Mouse (Mus musculus) T-helper 17 cell (primary cell): ENCODE results near the gene Kalrn.

Experiments used
- in situ Hi-C, 2 experiments: fragments of 300-600 bp; cut with MboI, MseI; formaldehyde crosslinking; loops; 1 replicate in 1 of 2; 2 replicates in 1 of 2; pipeline ENCODE4 v1.15.1; 2025; ENCODE audit warnings: high pct_unique_total_duplicates in 2 of 2

Gene Kalrn

DNA sequence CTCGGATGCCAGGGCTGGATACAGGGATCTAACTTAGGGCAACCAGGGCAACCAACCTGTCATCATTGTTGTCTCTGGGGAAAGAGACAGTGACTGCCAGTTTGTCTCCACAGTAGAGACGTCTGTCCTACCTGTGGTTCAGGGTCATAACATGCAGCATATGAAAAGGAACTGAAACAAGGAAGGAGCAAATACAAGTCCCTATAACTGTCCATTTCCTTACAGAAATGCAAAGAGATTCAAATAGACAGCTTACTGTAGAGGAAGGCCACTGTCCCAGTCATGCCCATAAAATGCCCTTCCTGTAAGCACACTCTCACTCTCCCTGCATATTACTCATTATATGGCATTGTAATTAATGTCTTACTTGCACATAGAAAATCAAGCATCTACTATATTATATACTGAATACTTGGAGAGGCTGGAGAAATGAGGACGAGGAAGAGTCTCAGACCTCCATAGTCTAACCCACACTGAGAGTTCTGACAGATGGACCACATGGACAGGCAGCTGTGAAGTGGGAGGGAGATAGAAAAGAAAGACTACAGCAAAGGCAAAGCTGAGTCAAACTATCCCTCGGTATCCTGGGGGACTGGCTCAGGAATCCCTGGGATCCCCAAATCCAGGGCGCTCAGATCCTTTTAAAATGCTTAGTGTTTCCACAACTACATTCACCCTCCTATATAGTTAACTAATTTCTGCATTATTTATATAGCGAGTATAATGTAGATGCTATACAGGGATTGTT, 530.1 kb downstream of the Kalrn start:
- in situ Hi-C loops: loop anchor here in 1 of 2 experiments (5.0 kb wide), 1 partner anchor 84 kb away; no protein-coding TSS in a partner anchor

DNA sequence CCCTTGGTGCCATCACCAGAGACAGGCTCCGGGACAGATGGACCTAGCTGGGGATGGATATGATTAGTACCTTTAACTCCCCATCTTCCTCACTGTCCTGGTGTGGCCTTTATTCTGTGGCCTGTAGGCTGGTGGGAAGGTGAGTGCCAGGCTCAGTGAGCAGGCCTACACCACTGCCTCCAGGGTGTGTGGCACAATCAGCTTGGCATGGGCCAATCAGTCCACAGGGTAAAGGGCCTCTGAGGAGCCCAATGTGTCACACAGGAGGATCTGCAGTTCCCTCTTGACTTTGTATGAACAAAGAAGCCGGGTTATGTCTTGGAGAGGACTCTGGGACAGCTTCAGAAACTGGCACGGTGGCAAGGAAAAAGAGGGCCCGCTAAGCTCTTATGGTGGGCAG, 530.7 kb downstream of the Kalrn start:
- in situ Hi-C loops: loop anchor here in 1 of 2 experiments (5.0 kb wide), 1 partner anchor 85 kb away; no protein-coding TSS in a partner anchor

DNA sequence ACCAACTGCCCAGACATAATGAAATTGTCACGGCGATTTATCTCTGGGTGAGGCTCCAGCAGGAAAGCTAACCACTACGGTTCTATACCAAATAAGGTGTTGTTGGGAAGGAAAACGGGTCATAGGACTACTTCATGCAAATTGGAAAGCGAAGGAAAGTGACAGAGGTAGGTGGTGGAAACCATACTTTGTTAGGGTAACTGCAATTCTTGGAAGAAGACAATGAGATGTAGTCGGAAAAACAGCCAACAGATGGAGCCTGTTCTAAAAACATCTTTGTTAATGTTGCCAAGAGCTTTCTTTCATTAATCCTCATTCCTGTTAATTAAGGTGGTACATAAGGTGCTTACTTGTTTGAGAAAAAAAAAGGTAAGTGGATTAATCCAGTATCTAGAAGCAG, 533.1 kb downstream of the Kalrn start:
- in situ Hi-C loops: loop anchor here in 1 of 2 experiments (5.0 kb wide), 1 partner anchor 87 kb away; no protein-coding TSS in a partner anchor

DNA sequence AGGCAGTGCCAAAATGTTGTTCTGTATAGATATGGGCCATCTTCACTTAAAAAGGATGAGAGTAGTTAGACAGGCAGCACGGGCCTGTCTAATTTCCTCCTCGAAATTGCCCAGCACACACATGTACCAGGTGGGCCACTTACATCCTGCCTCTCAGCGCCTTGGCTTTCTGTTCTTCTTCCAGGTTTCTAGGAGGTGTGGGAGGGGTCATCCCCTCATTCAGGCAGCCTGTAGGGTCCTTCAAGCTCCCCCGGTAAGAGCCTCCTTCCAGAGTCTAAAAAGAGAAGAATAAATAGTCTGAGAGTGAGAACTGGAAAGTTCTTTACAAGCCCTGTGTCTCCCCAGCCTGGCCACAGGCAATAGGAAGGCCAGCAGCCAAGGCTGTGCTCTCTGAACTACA, 533.6 kb downstream of the Kalrn start:
- in situ Hi-C loops: loop anchor here in 1 of 2 experiments (5.0 kb wide), 1 partner anchor 88 kb away; no protein-coding TSS in a partner anchor

DNA sequence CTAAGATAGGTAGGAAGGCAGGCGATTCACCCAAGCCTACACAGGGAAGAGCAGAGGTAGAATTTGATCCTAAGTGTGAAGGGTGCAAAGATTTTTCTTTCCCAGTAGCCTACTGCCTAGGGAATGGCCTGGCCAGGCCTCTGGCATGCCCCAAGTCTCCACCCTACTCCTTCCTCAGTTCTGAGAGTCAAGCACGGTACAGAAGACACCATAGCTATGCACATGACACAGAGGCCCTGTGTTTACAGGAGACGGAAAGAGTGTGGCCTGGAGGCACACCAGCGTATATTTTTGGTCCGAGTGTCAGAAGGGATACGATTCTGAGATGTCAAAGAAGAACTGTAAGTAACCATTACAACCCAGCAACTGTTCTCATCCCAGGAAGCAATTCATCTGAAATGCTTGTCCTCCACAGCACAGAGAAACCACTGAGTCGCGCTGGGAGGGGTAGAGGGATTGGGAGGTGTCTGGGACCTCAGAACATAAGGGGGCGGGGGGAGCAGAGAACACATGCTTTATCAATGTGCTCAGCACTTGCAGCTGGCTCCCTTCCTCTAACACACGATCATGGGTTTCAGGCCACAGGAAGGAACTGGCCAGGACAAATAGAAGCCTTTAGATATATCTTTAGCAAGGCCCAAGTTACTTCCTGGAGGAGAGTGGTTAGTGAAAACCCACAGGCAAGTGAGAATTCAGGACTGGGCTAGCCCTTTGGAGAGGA, 536.8 kb downstream of the Kalrn start:
- in situ Hi-C loops: no loop called here

DNA sequence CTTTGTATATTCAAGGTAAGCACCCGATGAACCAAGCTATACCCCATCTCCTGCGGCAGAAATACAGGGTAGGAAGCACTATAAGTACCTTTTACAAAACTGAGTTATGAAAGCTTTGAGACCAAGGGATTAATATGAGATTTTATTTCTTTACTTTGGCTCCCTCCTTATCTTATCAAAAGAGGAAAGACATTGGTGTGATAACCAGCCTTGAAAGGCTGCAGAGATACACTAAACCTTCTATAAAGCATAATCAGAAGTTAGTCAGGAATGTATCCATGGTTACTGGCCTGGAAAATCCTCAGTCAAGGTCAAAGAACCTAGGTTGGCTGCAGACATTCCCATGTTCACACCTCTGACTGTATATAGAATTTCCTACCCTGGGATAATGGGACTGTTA, 537.6 kb downstream of the Kalrn start:
- in situ Hi-C loops: no loop called here

DNA sequence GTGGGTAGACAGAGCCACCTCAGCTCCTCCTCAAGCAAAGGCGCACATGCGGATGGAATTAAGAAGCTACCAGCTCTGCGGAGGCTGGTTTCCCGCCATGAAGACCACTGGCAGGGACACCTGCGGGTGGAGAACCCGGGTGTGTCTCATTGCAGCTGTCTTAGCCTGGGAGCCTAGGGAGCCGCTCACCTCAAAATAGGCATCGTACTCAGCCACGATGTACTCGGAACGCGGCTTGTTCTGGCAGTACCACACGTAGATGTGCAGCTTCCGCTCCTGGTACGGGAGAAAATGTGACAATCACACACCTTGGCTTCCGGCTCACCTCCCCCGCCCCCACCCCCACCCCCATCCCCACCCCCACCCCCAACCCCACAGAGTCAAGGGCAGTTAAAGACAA, 539.1 kb downstream of the Kalrn start:
- in situ Hi-C loops: no loop called here

DNA sequence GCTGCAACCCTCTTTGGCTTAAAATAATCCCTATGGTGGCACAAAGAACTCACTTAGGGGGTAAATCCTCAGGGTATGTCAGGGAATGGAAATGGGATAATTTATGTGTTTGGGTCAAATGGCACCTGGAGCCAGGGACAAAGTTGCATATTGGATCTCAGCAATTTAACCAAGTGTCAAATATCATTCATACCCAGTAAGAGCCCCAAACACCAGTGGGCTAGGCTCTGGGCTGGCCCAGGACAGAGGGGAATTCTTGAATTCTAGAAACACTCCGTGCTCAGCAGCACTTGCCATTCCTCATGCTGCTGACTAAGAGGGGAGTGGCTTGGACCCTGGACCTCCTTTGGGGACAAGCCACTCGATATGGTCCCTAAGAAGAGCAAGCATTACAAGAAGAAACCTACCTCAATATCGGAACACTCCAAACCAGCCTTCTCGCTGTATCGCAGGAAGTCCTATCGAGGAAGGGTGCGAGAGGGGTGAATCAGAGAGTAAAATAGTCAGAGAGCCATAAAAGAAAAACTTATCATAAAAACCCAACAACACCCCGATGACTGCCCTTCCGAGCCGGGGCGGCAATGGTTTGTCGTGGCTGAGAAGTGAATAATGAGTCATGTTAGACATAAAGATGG, 541.2 kb downstream of the Kalrn start:
- in situ Hi-C loops: no loop called here

DNA sequence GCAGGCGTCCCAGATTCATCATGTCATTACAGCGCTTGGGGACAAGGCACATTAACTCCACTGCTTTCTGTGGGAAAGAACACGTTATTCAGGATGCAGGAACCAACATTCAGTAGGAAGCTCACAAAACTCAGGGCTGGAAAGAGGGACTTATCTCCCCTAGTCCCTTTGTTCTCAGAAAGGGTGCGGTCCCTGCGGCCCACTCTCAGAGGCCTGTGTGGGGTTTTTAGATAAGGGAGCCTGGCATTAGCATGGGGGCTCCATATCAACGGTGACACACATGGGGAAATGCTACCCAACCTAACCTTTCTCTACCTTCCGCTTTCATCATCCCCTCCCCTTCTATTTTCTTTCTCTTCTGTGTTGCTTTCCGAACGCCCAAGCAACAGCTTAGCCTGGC, 541.8 kb downstream of the Kalrn start:
- in situ Hi-C loops: no loop called here

DNA sequence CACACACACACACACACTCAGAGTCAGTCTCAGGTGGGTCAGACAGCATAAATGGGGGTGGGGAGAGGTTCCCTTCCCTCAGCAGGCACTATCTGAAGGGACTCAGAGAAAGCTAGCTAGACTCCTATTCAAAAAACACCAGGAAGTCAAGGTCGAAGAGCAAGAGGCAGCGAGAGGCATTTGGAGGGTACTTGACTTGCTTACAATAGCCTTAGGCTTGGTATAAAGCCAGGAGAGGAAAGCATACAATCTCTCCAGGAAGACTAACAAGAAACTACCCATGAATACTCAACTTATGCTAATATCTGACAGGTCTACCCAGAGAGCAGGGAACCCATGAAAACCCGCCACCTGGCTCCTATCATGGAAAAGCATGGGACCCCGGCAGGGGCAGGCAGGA, 543.0 kb downstream of the Kalrn start:
- in situ Hi-C loops: no loop called here

DNA sequence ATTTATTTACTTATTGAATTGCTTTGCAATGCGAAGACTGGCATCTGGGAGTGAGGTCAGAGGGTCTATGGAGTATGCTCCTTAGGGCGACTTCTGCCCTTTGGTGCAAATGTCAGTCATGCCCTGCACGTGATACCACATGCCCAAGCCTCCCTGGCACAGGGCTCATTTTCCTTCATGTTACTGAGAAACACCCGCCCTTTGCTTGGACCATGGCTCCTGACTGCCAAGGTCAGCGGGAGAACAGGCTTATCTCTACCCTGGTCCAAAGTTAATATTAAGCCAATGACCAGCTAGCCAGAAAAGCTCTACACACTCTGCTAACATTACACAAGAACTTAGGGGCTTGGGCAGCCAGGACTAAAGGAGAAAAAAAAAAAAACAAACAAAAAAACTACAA, 543.5 kb downstream of the Kalrn start:
- in situ Hi-C loops: no loop called here

DNA sequence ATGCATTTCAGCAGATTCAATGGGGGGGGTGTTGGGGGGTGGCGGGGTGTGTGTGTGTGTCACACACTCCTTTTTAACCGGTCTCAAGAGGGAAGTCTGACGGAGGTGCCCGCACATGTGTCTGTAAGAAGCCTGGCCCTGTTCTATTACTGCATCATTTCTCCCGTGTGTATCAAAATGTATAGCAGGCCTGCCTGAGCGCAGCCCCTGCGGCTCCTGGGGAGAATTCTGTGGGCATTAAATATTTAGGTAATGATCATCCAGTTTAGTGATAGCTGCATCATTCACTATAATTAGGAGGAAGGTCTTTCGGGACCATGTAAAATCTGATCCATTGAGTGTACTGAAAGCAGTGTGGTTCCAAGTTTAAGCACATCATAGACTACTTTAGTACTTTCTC, 556.1 kb downstream of the Kalrn start:
- in situ Hi-C loops: no loop called here

DNA sequence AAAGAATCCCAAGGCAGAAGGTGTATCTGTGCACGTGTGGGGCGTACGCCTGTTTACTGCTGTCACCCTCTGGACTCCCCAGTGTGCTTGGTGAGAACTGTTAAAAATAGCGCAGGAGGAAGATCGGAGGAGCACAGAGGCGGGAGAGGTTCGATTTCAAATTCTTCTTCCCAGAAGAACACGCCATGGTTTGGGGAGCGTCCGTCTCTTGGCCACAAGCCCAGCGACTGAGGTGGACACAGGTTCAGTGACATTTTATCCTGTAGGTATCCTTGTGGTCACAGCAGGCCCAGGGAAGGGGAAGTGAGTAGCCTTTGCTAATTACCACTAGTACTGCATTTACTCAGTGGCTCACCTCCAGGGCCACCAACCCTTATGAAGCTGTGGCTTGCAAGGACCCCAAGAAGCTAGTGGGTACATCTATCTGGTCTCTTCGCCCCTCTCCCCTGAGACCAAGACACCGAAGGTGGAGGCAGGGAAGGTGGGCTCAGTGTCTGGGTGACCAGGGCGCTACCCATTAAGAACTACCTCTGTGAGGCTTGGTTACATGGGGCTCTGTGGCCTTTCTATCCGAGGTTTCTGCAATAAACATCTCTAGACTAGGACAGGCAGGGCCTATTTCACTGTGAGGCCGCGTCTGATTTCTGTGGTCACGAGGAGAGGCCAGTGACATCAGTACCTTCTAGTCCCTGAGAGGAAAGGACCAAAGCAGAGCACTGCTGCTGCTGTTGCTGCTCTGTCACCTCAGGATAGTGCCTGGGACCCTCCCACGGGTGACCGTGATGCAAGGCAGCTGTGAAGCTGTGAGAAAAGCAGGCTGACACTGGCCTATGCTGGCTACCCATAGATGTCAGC, 561.1 kb downstream of the Kalrn start:
- in situ Hi-C loops: no loop called here

DNA sequence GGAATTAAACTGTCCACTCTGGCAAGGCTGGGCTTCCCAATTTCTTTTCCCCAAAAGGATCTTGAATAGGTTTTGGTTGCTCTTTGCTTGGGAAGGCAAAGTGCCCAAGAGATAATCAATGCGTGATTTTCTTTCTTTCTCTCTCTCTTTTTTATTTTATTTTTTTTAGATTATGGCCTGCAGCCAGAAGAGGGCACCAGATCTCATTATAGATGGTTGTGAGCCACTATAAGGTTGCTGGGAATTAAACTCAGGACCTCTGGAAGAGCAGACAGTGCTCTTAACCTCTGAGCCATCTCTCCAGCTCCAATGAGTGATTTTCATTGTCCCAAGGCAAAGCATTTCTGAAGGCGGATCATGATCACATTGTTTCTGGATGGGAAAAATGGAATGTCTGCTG, 563.8 kb downstream of the Kalrn start:
- in situ Hi-C loops: no loop called here

DNA sequence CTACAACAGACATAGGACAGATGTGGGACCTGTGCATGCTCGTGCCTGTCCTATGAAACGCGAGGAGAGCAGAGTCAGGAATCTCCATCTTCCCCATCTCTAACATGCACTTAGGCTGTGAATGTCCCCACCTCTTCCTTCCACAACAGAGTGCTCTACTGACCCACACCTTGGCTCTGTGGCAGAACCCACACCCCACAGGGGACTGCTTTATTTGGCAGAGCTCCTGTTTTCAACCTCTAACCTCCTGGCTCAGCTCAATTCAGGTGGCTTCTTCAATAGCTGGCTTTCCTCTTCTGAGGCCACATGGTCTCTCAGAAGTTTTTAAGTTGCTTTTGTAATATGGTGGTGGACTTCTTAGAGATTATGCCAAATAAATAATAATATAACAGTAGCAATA, 567.3 kb downstream of the Kalrn start:
- in situ Hi-C loops: no loop called here

DNA sequence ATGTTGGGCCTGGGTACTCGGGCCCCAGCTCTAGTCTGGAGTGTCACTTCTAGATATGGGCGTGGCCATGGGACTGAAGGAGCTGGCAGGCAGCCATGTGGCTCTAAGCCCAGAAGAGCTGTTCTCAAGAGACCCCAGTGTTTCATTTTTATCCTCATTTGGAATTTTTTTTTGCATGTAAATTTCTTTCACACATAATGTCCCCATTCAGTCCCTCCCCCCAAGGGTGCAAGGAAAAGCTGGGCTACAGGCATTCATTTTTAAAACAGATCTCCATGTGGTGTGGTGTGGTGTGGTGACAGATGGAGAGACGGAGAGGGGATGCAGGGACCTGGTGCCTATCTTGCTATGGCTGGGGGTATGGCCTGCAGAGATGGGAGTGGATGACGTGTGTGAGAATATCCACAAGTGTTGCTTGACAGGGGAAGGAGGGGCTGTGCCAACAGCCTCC, 569.2 kb downstream of the Kalrn start:
- in situ Hi-C loops: no loop called here

DNA sequence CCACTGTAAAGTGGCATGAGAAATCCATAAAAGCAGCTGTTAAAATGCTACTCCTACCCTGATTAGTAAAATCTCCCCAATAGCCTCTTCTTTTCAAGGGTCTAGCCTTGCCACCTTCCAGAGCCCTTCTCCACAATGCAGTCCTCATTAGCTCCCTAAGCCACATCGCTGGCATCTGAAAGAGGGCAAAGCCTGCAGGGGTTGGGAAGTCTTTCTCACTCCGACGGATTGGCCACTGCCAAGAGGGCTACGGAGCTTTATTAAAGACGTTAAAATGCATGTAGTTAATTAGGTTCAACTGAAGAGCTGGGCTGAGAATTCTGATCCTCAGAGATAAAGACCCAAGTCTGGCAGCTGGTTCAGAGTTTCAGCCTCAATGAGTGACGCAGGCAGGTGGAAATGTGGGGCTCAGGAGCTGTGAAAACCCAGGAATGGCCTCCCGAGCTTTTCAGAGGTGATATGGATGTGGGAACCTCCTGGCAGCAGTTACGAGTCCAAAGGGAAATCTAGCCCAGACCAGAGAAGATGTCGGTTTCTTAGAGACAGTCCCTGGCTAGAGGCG, 569.7 kb downstream of the Kalrn start:
- in situ Hi-C loops: no loop called here

DNA sequence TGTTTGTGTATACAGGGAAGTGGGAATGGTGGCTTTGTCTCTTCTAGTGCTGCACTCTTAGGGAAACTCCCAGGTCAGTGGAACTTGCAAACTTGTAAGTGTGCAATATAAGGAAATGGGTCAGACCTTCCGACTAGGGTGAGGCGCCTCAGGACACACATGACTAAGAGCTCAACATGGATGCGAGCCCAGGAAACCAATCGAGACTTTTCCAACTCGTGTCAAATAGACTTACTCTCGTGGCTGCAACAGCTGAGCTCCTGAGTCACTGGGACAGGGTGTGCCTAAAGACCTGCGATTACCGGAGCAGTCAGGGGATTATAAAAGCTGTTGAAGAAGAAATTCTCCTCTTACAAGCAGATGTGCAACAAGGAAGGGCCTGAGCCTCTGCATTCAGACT, 572.6 kb downstream of the Kalrn start:
- in situ Hi-C loops: no loop called here

DNA sequence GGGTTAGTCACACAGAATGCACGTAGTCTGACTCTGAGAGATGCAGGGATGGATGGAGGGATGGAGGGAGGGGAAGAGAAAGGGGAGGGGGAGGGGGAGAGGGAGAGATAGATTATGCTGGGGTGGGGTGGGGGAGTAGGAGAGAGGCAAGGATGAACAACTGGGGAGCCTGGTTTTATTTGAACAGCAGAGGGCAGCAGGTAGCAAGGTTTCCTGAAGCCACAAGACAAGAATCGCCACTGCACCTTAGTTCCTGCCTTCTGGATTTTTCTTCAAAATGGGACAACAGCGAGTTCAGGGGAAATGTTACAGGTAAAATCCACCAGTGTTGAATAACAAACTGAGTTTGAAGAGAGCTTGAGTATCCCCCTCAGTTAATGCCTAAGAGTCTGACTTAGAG, 573.9 kb downstream of the Kalrn start:
- in situ Hi-C loops: loop anchor here (5.0 kb wide), 1 partner anchor 118 kb away; no protein-coding TSS in a partner anchor

DNA sequence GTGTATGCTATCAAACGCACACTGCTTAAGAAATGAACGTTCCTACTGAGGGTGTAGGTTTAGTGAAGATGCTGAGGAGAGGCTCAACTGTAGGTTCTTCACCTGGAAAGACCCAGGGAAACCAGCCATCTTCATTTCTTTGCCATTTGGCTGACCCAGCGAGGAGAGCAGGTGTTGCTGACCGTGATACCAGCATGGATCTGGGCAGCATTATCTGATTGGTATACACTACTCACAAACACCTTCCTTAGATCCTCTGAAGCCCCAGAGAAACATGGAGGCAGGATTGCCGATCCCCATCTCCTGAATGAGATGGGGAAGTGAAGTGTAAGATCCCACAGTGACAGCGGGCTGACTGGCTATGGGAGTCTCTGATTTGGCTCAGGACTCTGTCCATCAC, 575.3 kb downstream of the Kalrn start:
- in situ Hi-C loops: loop anchor here (5.0 kb wide), 1 partner anchor 119 kb away; no protein-coding TSS in a partner anchor

DNA sequence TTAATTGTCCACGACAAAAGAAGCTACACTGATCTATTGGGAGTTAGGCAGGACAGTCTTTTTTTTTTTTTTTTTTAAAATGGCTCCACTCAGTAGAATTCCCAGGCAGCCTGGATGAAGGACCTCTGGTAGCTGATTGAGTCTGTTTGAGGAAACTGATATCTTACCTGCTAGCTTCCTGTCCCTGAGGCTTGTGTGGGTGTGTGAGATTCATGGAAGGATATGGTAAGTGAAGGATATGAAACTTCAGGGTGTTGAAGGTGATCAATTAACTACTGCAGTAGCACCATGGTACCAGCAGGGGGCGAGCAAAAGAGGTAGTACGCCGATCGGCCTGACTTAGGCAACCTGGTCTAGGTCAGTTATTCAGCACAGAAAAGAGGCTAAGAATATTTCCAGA, 577.3 kb downstream of the Kalrn start:
- in situ Hi-C loops: loop anchor here (5.0 kb wide), 1 partner anchor 121 kb away; no protein-coding TSS in a partner anchor
